Mouse (Mus musculus): ENCODE measurements around the gene Olfr131.
"Not testable (repeated sequence)": the region's sequence is repeated elsewhere in the genome, so short reads cannot be mapped to it uniquely, and the experiment has no call there.

Gene Olfr131

GRCm38 (mm10) chr17:38088593-38088992, at the start of gene Olfr131:
Olfr131 (minus strand) TSS chr17:38088693.
- DNase-seq (ENCODE audit: low spot score), result no peak

GRCm38 (mm10) chr17:38134426-38134825, 45.9 kb upstream of the Olfr131 start, which contains the start of gene Olfr132:
Olfr132 (minus strand) TSS chr17:38134526.
- DNase-seq (ENCODE audit: low spot score), result no peak

- not testable (repeated sequence) for DNase-seq (ENCODE audit: low spot score)
These were observed 36.9 kb upstream of the Olfr131 start for GRCm38 (mm10) chr17:38125371-38125770.

GRCm38 (mm10) chr17:38124199-38124598, 35.7 kb upstream of the Olfr131 start:
- not testable (repeated sequence) for DNase-seq (ENCODE audit: low spot score)

DNA sequence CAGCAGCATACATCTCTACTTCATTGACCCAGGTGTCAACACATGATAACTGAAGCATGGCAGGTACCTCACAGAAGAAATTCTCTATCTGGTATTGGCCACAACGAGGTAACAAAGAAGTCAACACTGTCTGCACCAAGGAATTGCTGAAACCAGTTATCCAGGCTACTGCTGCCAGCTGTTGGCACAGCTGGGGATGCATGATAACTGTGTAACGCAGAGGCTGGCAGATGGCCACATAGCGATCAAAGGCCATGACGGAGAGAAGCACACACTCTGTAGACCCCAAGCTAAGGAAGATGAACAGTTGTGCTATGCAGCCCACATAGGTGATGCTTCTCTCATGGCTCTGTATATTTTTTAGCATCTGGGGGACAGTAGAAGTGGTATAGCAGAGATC, 6.1 kb downstream of the Olfr131 start:
- DNase-seq (ENCODE audit: low spot score), result no peak

DNA sequence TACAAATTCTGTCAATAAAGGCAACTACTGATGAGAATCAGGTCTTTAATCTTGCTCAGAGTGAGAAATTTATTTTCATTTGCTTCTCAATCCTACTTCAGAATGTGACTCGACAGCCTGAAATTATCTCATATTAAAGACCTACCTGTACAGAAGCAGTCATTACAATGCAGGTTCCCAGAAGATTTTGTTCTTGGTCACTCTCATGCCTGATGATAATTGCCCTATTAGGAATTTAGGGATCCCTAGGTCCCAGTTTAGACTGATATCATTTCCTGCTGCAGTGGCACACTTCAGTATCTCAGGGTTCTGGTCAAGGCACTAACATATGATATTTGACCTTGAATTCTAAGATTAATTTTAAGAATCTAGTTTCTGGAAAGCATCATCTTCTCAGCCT, 24.9 kb downstream of the Olfr131 start, which contains the start of gene Olfr130:
TSS of gene Olfr130 (plus strand) at position 301 of the 400 bp plus-strand sequence.
- DNase-seq (ENCODE audit: low spot score), result no peak

- no peak for DNase-seq (ENCODE audit: low spot score)
These were observed 28.5 kb downstream of the Olfr131 start, which contains the start of gene Olfr129 for GRCm38 (mm10) chr17:38059979-38060378. Olfr129 (minus strand) TSS chr17:38060079.

All from T-cell, adult 2 months (primary cell).